Mouse (Mus musculus): ENCODE data around the gene Scn11a.

GRCm38 (mm10) chr9:119768585-119768984, 56.7 kb downstream of the Scn11a start:
- TF ChIP-seq CTCF (conservative IDR thresholded peaks at IDR 0.05; ENCODE audit: insufficient read depth, insufficient read length, low read depth, low read length), result peak; percentile 50
- no peak for TF ChIP-seq POLR2A (IDR thresholded peaks at IDR 0.05; ENCODE audit: low read depth, low read length)
